Mouse (Mus musculus) cerebellum, adult 2 months (tissue): ENCODE results near the gene Cd160.

Experiments used
- CTCF ChIP-seq: fragments of 200-500 bp; IDR thresholded peaks from 2 replicates; pipeline ENCODE4 v1.5.1; 2011; ENCODE audit warnings: low read depth, mild to moderate bottlenecking, control low read depth, low read length, moderate library complexity, borderline replicate concordance; ENCODE audit not compliant: insufficient read depth
- POLR2A ChIP-seq: fragments of 200-500 bp; IDR thresholded peaks from 2 replicates; pipeline ENCODE4 v1.6.1; 2011; ENCODE audit warnings: low read length, control low read depth, borderline replicate concordance; ENCODE audit not compliant: insufficient read depth

DNA sequence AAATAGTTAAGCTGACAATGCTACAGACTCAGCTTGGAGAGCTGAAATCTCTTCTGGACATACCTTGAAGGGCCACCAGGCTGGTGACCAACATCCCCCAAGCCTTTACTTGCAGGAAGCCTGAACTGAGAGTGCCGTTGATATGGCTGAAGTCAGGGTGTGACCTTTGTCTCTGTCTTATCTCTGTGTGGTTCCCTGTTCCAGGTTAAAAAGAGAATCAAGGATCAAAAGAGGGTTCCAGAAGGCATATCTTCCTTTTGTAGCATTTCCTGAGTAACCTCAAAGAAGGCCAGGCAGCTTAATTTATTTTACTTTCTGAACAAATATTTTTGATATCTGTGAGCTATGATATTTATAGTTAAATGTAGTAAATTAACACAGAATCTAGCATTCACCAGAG lies 26.9 kb downstream of the Cd160 start:
- TF ChIP-seq CTCF: no peak
- no peak for TF ChIP-seq POLR2A
